Mouse (Mus musculus) MEL (cell line): Measurements from ENCODE around the gene Cadps. TPM values are rescaled to one million over a fixed set of nuclear protein-coding genes. Genes with fewer than 3 reads are reported as not detected.

Experiments
- DNase-seq: peaks from one replicate; pipeline ENCODE4 v3.0.0; 2011; ENCODE audit warnings: low read depth, low spot score
- H3K27ac ChIP-seq: 2 replicates; pipeline ENCODE4 v1.5.1; 2012; ENCODE audit warnings: low read depth, mild to moderate bottlenecking, control low read depth, low read length, moderate library complexity; ENCODE audit not compliant: control insufficient read depth
- H3K27me3 ChIP-seq, 2 experiments: fragments of 150-350 bp in 1 of 2; sonication (generic) in 1 of 2; 2 replicates each; pipeline ENCODE4 v1.6.1; 2012; ENCODE audit warnings: low read length in 2 of 2, mild to moderate bottlenecking in 2 of 2, improper control_type of control experiment in 1 of 2, moderate library complexity in 1 of 2; ENCODE audit not compliant: insufficient read depth in 2 of 2, control insufficient read depth in 1 of 2
- H3K36me3 ChIP-seq, 2 experiments: 2 replicates each; pipeline ENCODE4 v1.6.1; 2012 to 2014; ENCODE audit warnings: low read length in 2 of 2, improper control_type of control experiment in 1 of 2, inconsistent platforms in 1 of 2, mild to moderate bottlenecking in 1 of 2; ENCODE audit not compliant: insufficient read depth in 2 of 2, control insufficient read depth in 1 of 2
- H3K4me1 ChIP-seq, 2 experiments: fragments of 150-350 bp in 1 of 2; sonication (generic) in 1 of 2; 2 replicates each; pipeline ENCODE4 v1.6.1; 2012; ENCODE audit warnings: low read length in 2 of 2, improper control_type of control experiment in 1 of 2, mild to moderate bottlenecking in 1 of 2; ENCODE audit not compliant: insufficient read depth in 2 of 2, control insufficient read depth in 1 of 2
- H3K4me3 ChIP-seq, 2 experiments: fragments of 150-350 bp in 1 of 2; sonication (generic) in 1 of 2; 2 replicates each; pipeline ENCODE4 v1.5.1; 2012; ENCODE audit warnings: low read depth in 2 of 2, low read length in 2 of 2, mild to moderate bottlenecking in 2 of 2, moderate library complexity in 2 of 2, control low read depth in 1 of 2, improper control_type of control experiment in 1 of 2; ENCODE audit not compliant: control insufficient read depth in 1 of 2, insufficient read depth in 1 of 2
- H3K79me2 ChIP-seq: 2 replicates; pipeline ENCODE4 v1.6.1; 2012; ENCODE audit warnings: mild to moderate bottlenecking, low read length, moderate library complexity; ENCODE audit not compliant: control insufficient read depth, poor library complexity, insufficient read depth
- H3K9ac ChIP-seq: 2 replicates; pipeline ENCODE4 v1.6.1; 2012; ENCODE audit warnings: low read depth, mild to moderate bottlenecking, control low read depth, low read length, moderate library complexity; ENCODE audit not compliant: control insufficient read depth, poor library complexity, severe bottlenecking
- H3K9me3 ChIP-seq: fragments of 150-350 bp; sonication (generic); replicated peaks from 2 replicates; pipeline ENCODE4 v1.6.1; 2012; ENCODE audit warnings: mild to moderate bottlenecking, low read length, improper control_type of control experiment, moderate library complexity; ENCODE audit not compliant: insufficient read depth
- BHLHE40 ChIP-seq: IDR thresholded peaks from 2 replicates; pipeline ENCODE4 v1.6.1; 2012; ENCODE audit warnings: low read depth, mild to moderate bottlenecking, inconsistent platforms, low read length, improper control_type of control experiment, borderline replicate concordance
- CHD2 ChIP-seq: IDR thresholded peaks from 2 replicates; pipeline ENCODE4 v1.6.1; 2011; ENCODE audit warnings: low read length, improper control_type of control experiment
- CTCF ChIP-seq, 3 experiments: IDR thresholded peaks in 2 of 3; conservative IDR thresholded peaks in 1 of 3; 2 replicates each; pipeline ENCODE4 v1.5.1; 2011 to 2012; ENCODE audit warnings: low read length in 3 of 3, low read depth in 2 of 3, mild to moderate bottlenecking in 2 of 3, improper control_type of control experiment in 1 of 3, inconsistent platforms in 1 of 3, mixed read lengths in 1 of 3, moderate library complexity in 1 of 3; ENCODE audit not compliant: control insufficient read depth in 1 of 3, insufficient read depth in 1 of 3, poor library complexity in 1 of 3, severe bottlenecking in 1 of 3
- E2F4 ChIP-seq: IDR thresholded peaks from 2 replicates; pipeline ENCODE4 v1.6.1; 2011; ENCODE audit warnings: low read depth, low read length, improper control_type of control experiment, borderline replicate concordance
- ETS1 ChIP-seq: IDR thresholded peaks from 2 replicates; pipeline ENCODE4 v1.6.1; 2012; ENCODE audit warnings: low read depth, mild to moderate bottlenecking, inconsistent platforms, low read length, improper control_type of control experiment, moderate library complexity
- GABPA ChIP-seq: IDR thresholded peaks from 2 replicates; pipeline ENCODE4 v1.6.1; 2012; ENCODE audit warnings: low read depth, mild to moderate bottlenecking, inconsistent platforms, low read length, improper control_type of control experiment, moderate library complexity
- JUND ChIP-seq: IDR thresholded peaks from 2 replicates; pipeline ENCODE4 v1.6.1; 2011; ENCODE audit warnings: low read depth, mild to moderate bottlenecking, improper control_type of control experiment, low read length
- KAT2A ChIP-seq: conservative IDR thresholded peaks from 2 replicates; pipeline ENCODE4 v1.6.1; 2012; ENCODE audit warnings: low read depth, low read length, improper control_type of control experiment, inconsistent platforms
- MAFK ChIP-seq: IDR thresholded peaks from 2 replicates; pipeline ENCODE4 v1.6.1; 2011; ENCODE audit warnings: low read depth, mild to moderate bottlenecking, low read length, improper control_type of control experiment, borderline replicate concordance
- MAX ChIP-seq: IDR thresholded peaks from 2 replicates; pipeline ENCODE4 v1.6.1; 2011; ENCODE audit warnings: low read length, improper control_type of control experiment
- MAZ ChIP-seq: IDR thresholded peaks from 2 replicates; pipeline ENCODE4 v1.6.1; 2012; ENCODE audit warnings: low read depth, mild to moderate bottlenecking, inconsistent platforms, low read length, improper control_type of control experiment
- MEF2A ChIP-seq: IDR thresholded peaks from 2 replicates; pipeline ENCODE4 v1.6.1; 2014; ENCODE audit warnings: low read depth, mild to moderate bottlenecking, inconsistent platforms, low read length, improper control_type of control experiment; ENCODE audit not compliant: poor library complexity, insufficient replicate concordance, severe bottlenecking; ENCODE audit errors: extremely low read depth
- MYB ChIP-seq: IDR thresholded peaks from 2 replicates; pipeline ENCODE4 v1.6.1; 2011; ENCODE audit warnings: mild to moderate bottlenecking, low read depth, low read length, improper control_type of control experiment
- MYC ChIP-seq: IDR thresholded peaks from 2 replicates; pipeline ENCODE4 v1.6.1; 2011; ENCODE audit warnings: low read depth, mild to moderate bottlenecking, low read length, improper control_type of control experiment, moderate library complexity
- NELFE ChIP-seq: IDR thresholded peaks from 2 replicates; pipeline ENCODE4 v1.6.1; 2011; ENCODE audit warnings: low read depth, low read length, improper control_type of control experiment
- POLR2AphosphoS2 ChIP-seq: IDR thresholded peaks from 2 replicates; pipeline ENCODE4 v1.6.1; 2011; ENCODE audit warnings: low read length, improper control_type of control experiment
- RAD21 ChIP-seq: IDR thresholded peaks from 2 replicates; pipeline ENCODE4 v1.6.1; 2011; ENCODE audit warnings: mild to moderate bottlenecking, low read depth, low read length, improper control_type of control experiment
- SIN3A ChIP-seq: IDR thresholded peaks from 2 replicates; pipeline ENCODE4 v1.6.1; 2012; ENCODE audit warnings: low read length, improper control_type of control experiment, inconsistent platforms
- SMC3 ChIP-seq: IDR thresholded peaks from 2 replicates; pipeline ENCODE4 v1.6.1; 2011; ENCODE audit warnings: low read depth, low read length, improper control_type of control experiment
- TAL1 ChIP-seq: IDR thresholded peaks from 2 replicates; pipeline ENCODE4 v1.6.1; 2012; ENCODE audit warnings: mild to moderate bottlenecking, inconsistent platforms, low read length, moderate library complexity, mixed read lengths
- TBP ChIP-seq: IDR thresholded peaks from 2 replicates; pipeline ENCODE4 v1.8.0; 2011; ENCODE audit warnings: low read depth, low read length, improper control_type of control experiment
- TCF12 ChIP-seq: IDR thresholded peaks from 2 replicates; pipeline ENCODE4 v1.6.1; 2014; ENCODE audit warnings: low read depth, mild to moderate bottlenecking, inconsistent platforms, low read length, improper control_type of control experiment, moderate library complexity
- USF1 ChIP-seq: IDR thresholded peaks from 2 replicates; pipeline ENCODE4 v1.6.1; 2014; ENCODE audit warnings: low read depth, mild to moderate bottlenecking, inconsistent platforms, low read length, improper control_type of control experiment, moderate library complexity
- USF2 ChIP-seq, 2 experiments: IDR thresholded peaks; 2 replicates each; pipeline ENCODE4 v1.6.1; 2011 to 2012; ENCODE audit warnings: improper control_type of control experiment in 2 of 2, low read length in 2 of 2, borderline replicate concordance in 1 of 2, inconsistent platforms in 1 of 2, low read depth in 1 of 2, mild to moderate bottlenecking in 1 of 2; ENCODE audit not compliant: insufficient read depth in 1 of 2
- ZC3H11A ChIP-seq: IDR thresholded peaks from 2 replicates; pipeline ENCODE4 v1.6.1; 2012; ENCODE audit warnings: low read depth, mild to moderate bottlenecking, inconsistent platforms, low read length, improper control_type of control experiment
- ZKSCAN1 ChIP-seq: IDR thresholded peaks from 2 replicates; pipeline ENCODE4 v1.6.1; 2012; ENCODE audit warnings: low read depth, mild to moderate bottlenecking, inconsistent platforms, low read length, improper control_type of control experiment, moderate library complexity
- ZMIZ1 ChIP-seq: IDR thresholded peaks from 2 replicates; pipeline ENCODE4 v1.6.1; 2012; ENCODE audit warnings: low read depth, mild to moderate bottlenecking, inconsistent platforms, low read length, improper control_type of control experiment, moderate library complexity
- polyA plus RNA-seq, 2 experiments: library from polyadenylated mRNA; stranded (reverse) in 1 of 2; unstranded in 1 of 2; fragments of >175 nt in 1 of 2; fragments of >200 nt in 1 of 2; gene quantifications; 2 replicates each; pipeline versions ENCODE4 v1.2.1 to v1.2.4; 2012; ENCODE audit warnings: low replicate concordance in 2 of 2, low read depth in 1 of 2; ENCODE audit not compliant: insufficient read length in 2 of 2, insufficient read depth in 1 of 2, missing spikeins in 1 of 2
- total RNA-seq: library from RNA; depleted of rRNA; stranded (reverse); fragments of 300-350 nt; gene quantifications from 2 replicates; pipeline ENCODE4 v1.2.3, GENCODE M21; 2012

Gene Cadps
- total and polyA plus RNA-seq, 3 experiments = not detected

DNA sequence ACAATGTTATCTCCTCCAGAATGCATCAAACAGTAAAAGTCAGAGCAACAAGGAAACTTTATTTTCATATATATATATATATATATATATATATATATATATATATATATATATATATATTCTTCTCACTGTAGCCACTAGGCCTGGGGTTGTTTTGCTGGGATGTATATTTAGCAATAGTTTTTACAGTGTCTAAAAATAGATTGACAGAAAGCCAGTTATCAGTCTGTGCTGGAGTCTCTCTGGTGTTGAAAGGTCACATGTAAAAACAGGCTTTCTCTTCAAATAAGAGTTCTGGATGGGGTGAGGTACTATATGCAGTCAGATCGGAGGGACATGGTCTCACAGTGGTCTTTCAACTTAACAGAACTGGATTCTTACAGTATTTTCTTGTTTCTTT lies 2.7 kb downstream of the Cadps start:
- DNase-seq = no peak
- H3K9me3 ChIP-seq = no peaks in the 10 kb centered on the region
- H3K4me1 ChIP-seq = no peaks in the 10 kb centered on the region
- H3K36me3 ChIP-seq = no peaks in the 10 kb centered on the region
- no peak overlapping the region for H3K4me3 ChIP-seq
- H3K27me3 ChIP-seq = no peaks in the 10 kb centered on the region
- H3K9ac ChIP-seq = no peak overlapping the region
- TF ChIP-seq CTCF (IDR thresholded peaks at IDR 0.05 in 2 of 3, conservative IDR thresholded peaks at IDR 0.05 in 1 of 3; ENCODE audit: control insufficient read depth in 1 of 3, insufficient read depth in 1 of 3, low read depth in 2 of 3, low read length in 3 of 3, poor library complexity in 1 of 3, severe bottlenecking in 1 of 3) (no peak), KAT2A (no peak), GABPA (no peak), MAZ (no peak), BHLHE40 (no peak), TCF12 (no peak), USF1 (no peak), POLR2AphosphoS2 (no peak), ETS1 (no peak), RAD21 (no peak), E2F4 (no peak), ZKSCAN1 (no peak), NELFE (no peak)
- TF ChIP-seq, all 39 proteins: peak for 0
- H3K27ac ChIP-seq = no peak overlapping the region
- no peaks in the 10 kb centered on the region for H3K79me2 ChIP-seq

DNA sequence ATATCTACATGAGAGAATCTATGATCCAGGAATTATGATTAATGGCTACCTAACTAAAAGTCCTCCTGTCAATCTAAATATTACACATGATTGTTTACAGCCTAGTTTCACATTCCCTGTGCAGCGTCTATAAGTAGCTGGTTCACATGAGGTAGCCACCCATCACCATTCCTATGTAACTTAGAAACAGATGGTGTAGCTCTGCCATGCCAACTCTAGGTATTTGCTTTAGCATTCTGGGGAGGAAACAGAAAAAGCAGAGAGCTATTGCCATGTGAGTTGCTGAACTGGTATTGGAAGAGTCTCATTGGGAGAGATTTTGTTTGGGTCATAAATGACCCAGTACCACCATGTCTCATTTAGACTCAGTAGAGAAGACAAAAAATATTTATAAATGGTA lies 4.4 kb downstream of the Cadps start:
- no peak overlapping the region for H3K4me3 ChIP-seq
- H3K4me1 ChIP-seq = no peaks in the 10 kb centered on the region
- H3K27me3 ChIP-seq = no peaks in the 10 kb centered on the region
- no peak for TF ChIP-seq TAL1
- TF ChIP-seq JUND = no peak
- TF ChIP-seq SIN3A = no peak
- no peak for TF ChIP-seq MAX
- TF ChIP-seq USF2 (IDR thresholded peaks at IDR 0.05; ENCODE audit: borderline replicate concordance in 1 of 2, insufficient read depth in 1 of 2, low read depth in 1 of 2, low read length in 2 of 2) = no peak
- no peak for TF ChIP-seq MYC
- no peak for TF ChIP-seq USF1
- TF ChIP-seq CTCF (IDR thresholded peaks at IDR 0.05 in 2 of 3, conservative IDR thresholded peaks at IDR 0.05 in 1 of 3; ENCODE audit: control insufficient read depth in 1 of 3, insufficient read depth in 1 of 3, low read depth in 2 of 3, low read length in 3 of 3, poor library complexity in 1 of 3, severe bottlenecking in 1 of 3) = no peak
- no peak for TF ChIP-seq MYB
- no peak for TF ChIP-seq MEF2A
- TF ChIP-seq ZMIZ1 = no peak
- no peak for TF ChIP-seq MAZ
- TF ChIP-seq ZC3H11A = no peak
- no peak for TF ChIP-seq CHD2
- no peak for TF ChIP-seq BHLHE40
- TF ChIP-seq ETS1 = no peak
- no peak for TF ChIP-seq SMC3
- no peak for TF ChIP-seq TBP
- TF ChIP-seq MAFK = no peak
- H3K27ac ChIP-seq = no peak overlapping the region
- H3K9me3 ChIP-seq = no peaks in the 10 kb centered on the region
- no peak for DNase-seq
- H3K79me2 ChIP-seq = no peaks in the 10 kb centered on the region
- no peak overlapping the region for H3K9ac ChIP-seq
- no peaks in the 10 kb centered on the region for H3K36me3 ChIP-seq
